Mouse (Mus musculus): ENCODE measurements around the gene Urad. TPM values are rescaled to one million over a fixed set of nuclear protein-coding genes. Genes with fewer than 3 reads are reported as not detected.

Urad gene
- not detected for polyA plus RNA-seq (2017; shearing (Covaris generic))

GRCm38 (mm10) chr5:147322183-147322582 is at the start of gene Urad:
Urad (minus strand) TSS chr5:147322440.

DNA sequence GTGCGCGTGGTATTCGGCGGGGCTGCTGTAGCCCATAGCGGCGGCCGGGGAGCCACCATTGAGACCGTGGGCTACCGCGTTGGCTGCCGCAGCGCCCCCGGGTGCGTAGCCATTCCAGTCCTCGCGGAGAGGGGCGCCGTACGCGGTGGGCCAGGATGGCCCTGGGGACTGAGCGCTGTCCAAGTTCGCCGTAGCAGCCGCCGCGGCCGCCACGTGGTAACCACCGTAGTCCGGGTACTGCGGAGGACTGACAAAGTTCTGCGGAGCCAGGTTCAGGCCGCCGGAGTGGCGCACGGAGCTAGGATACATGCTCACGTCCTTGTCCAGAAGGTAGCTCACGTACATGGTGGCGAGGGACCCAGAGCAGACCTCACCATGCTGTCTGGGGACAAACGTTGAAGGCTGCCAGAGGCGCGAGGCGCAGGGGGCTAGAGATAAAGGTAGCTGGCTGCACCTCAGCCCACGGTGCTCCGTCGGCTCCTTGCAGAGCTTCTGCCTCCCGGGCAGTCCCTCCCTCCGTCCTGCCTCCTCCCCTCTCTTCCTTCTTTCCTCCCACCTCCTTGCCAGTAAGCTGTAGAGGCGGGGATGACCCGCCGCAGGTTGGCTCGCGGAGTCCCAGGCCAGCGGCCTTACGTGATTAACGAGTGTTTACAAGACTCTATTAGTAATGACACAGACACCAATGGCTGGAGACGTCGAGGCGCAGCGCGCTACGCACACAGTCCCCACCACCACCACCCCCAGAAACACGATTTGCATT is 15.4 kb downstream of the Urad start, which contains the start of gene Cdx2:
Gene Cdx2 (minus strand): TSS at position 633 of the 760 bp plus-strand sequence.

DNA sequence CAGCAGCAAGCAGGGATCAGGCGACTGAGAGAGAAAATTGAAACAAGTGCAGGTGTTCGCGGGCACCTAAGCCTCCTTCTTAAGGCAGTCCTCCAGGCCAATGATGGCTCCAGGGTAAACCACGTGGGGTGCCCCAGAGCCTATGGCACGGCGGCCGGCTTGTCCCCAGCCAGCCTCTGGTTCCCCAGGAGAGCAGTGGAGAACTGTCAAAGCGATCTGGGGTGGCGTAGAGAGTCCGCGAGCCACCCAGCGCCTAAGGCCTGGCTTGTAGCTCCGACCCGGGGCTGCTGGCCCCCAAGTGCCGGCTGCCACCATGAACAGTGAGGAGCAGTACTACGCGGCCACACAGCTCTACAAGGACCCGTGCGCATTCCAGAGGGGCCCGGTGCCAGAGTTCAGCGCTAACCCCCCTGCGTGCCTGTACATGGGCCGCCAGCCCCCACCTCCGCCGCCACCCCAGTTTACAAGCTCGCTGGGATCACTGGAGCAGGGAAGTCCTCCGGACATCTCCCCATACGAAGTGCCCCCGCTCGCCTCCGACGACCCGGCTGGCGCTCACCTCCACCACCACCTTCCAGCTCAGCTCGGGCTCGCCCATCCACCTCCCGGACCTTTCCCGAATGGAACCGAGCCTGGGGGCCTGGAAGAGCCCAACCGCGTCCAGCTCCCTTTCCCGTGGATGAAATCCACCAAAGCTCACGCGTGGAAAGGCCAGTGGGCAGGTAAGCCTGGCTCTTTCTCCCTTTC is 52.1 kb downstream of the Urad start, which contains the start of gene Pdx1:
Gene Pdx1 (plus strand): TSS at position 34 of the 747 bp plus-strand sequence.

Other genes starting within 250 kb of the Urad start
- gene Lnx2, start 245.9 kb downstream of the Urad start, polyA plus RNA-seq (2017; shearing (Covaris generic)): 64.1 TPM
- gene Polr1d, start 245.4 kb downstream of the Urad start, polyA plus RNA-seq (2017; shearing (Covaris generic)): 158 TPM
- gene Gsx1, start 133.7 kb downstream of the Urad start, polyA plus RNA-seq (2017; shearing (Covaris generic)): not detected
- gene Pdx1, start 52.5 kb downstream of the Urad start, polyA plus RNA-seq (2017; shearing (Covaris generic)): not detected
- not detected for gene Cdx2, start 15.2 kb downstream of the Urad start, polyA plus RNA-seq (2017; shearing (Covaris generic))
- 0.11 TPM for gene Flt3, start 78.0 kb upstream of the Urad start, polyA plus RNA-seq (2017; shearing (Covaris generic))
- 40.0 TPM for gene Pan3, start 107.7 kb upstream of the Urad start, polyA plus RNA-seq (2017; shearing (Covaris generic))

All from inflammation-experienced regulatory T-cells, adult 16 weeks (primary cell).